Mouse (Mus musculus) erythroblast, adult 5-6 weeks (primary cell): ENCODE results near the gene Pqlc2. TPM values are rescaled to one million over a fixed set of nuclear protein-coding genes. Genes with fewer than 3 reads are reported as not detected.

Source experiments
- ATAC-seq: replicated peaks from 2 replicates; pipeline ENCODE4 v1.8.0; 2016; ENCODE audit warnings: moderate number of reproducible peaks, mild to moderate bottlenecking, moderate TSS enrichment, inconsistent platforms; ENCODE audit not compliant: poor library complexity, low FRiP score, severe bottlenecking
- total RNA-seq, 2 experiments: library from RNA; stranded (forward) in 1 of 2; stranded (reverse) in 1 of 2; fragments of 150-400 nt in 1 of 2; fragments of 200-764, 138-1000 nt in 1 of 2; gene quantifications; 2 replicates each; pipeline versions ENCODE4 v1.2.3 to v1.2.4; 2015 to 2017; ENCODE audit warnings: low replicate concordance in 2 of 2

Gene Pqlc2
- total RNA-seq (2015; ENCODE audit: low replicate concordance) (1.5 TPM in 1 of 2 replicates, not detected in the other), total RNA-seq (2017; ENCODE audit: low replicate concordance) (3.5 TPM in 1 of 2 replicates, not detected in the other)

DNA sequence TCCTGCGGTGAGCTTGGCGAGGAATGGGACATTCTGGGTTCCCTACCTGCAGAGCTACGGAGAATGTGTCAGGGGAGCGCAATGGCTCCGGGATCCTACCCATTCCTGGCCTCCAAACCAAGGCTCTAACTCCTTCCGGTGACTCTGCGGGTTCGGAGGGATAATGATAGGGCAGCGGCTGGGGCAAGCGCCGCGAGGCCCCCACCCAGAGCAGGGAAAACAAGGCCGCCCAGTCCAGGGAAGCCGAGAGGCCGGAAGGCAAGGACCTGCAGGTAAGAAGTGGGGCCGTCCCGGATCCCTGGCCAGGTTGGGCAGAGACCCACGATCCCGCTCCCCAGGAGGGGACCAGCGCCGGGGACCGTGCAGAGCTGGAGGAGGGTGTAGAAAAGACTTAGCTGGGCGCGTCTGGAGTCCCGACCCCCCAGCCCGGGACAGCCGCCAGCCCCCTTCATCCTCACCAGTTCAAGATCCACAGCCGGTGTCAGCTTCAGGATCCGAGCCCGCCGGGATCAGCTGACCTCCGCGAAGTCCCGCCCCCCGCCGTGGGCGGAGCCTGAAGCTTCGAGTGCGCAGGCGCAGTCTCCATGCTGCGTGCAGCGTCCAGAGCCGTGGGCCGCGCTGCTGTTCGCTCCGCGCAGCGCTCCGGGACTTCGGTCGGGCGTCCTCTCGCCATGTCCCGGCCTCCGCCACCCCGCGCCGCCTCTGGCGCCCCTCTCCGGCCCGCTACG, at the start of gene Pqlc2, which contains the start of gene Akr7a5:
TSS of gene Pqlc2 (minus strand) at position 538 of the 728 bp plus-strand sequence.
TSS of gene Akr7a5 (plus strand) at position 574 of the 728 bp plus-strand sequence.
- ATAC-seq, result peak; percentile 88

DNA sequence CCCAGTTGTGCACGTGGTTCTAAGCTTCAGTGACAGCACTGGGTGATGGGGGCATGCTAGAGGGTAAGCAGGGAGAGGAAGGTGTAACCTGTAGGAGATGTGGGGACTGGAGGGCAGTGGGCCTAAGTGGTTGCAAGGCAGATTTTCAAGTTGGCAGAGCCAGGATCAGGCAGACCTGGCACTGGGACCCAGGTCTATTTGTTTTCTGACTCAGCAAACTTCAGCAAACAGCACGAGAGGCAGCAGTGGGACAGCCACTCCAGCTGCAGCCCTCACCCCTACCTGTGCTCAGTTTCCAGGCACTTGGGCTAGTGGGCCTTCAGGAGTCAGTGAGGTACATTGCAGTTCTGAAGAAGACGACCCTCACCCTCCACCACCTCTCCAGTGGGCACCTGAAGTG, 46.7 kb upstream of the Pqlc2 start:
- no peak for ATAC-seq

DNA sequence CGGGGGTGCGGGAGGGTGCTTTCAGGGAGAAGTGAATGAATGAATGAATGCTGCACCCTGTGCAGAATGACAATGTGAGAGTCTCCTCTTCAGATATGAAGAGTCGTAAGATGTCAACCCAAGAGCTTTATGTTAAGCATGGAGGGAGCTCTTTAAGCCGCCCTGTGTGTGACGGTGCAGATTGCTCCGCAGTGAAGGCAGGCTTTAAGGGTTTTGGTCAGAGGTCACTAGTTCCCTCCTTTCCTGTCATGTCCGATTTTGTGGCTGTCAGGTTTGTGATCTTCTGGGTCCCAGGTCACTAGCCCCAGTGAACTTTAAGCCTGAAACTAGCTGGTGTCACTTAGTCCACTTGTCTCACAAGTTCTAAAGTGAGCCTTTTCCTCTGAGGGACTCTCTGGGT, 42.3 kb upstream of the Pqlc2 start:
- ATAC-seq, result peak; percentile 50

DNA sequence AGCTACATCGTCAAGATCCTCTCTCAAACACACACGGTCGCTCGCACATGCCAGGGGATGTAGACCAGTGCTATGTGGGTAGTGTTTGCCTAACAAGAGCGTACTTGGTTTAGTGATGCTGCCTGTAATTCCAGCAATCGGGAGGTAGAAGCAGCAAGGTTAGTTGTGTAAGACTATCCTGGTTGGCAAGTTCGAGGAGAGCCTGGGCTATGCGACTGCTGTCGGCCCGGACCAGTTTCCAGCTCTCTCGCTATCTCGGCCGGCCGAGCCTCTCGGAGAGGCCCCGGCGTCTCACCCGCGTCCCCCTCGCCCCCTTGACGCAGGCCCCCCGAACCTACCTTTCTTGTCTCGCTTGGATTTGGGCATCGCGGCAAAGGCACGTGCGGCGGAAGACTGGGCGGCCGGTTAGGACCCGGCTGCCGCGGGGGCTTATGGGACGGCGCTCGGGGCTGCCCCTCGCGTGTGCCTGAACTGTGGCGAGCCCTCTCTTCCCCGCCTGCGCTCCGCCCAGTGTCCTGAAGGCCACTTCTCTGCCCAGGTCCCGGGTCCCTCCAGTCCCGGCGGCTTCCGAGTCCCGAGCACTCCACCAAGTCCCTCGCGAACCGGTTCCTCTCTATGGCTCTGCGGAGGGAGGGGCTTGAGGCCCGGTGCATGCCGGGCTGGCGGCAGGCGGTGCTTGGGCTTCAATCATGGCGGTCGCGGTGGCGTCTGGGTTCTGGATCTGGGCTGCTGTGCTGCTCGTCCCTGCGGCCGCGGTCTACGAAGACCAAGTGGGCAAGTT, 41.6 kb upstream of the Pqlc2 start, which contains the start of the genes Mrto4, Emc1 and Ubr4:
TSS of gene Mrto4 (minus strand) at position 646 of the 781 bp plus-strand sequence.
TSS of gene Emc1 (plus strand) at position 657 of the 781 bp plus-strand sequence.
TSS of gene Ubr4 (plus strand) at position 679 of the 781 bp plus-strand sequence.
- ATAC-seq, result peak; percentile 97

DNA sequence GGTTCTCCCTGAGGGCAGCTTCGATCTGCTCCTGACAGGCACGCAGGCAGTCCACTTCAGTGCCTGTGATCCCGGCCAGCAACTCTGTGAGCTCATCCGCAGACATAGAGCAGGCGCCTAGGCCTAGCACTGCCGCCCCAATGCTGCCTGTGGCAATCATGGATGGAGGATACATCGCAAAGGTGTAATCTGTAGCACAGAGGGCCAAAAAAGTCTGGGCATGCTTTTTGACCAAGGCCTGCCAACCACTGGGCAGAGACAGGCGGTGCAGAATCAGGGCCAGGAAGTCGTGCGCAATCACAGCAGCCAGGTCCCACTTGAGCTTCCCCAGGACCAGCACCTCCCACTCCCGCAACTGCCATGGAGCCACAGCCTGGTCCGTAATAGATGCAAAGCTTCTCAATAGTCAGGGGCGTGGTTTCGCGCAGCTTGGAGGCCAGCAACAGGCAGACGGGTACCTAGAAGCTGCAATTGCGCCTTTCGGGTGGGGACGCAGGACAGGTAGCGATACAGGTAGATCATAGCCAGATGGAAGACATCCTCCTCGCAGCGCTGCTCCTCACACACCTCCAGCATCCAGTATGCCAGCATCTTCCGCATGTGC, 35.0 kb upstream of the Pqlc2 start:
- 0 out of 2 replicates have a peak, but pooled peaks have one; percentile 52 for ATAC-seq

DNA sequence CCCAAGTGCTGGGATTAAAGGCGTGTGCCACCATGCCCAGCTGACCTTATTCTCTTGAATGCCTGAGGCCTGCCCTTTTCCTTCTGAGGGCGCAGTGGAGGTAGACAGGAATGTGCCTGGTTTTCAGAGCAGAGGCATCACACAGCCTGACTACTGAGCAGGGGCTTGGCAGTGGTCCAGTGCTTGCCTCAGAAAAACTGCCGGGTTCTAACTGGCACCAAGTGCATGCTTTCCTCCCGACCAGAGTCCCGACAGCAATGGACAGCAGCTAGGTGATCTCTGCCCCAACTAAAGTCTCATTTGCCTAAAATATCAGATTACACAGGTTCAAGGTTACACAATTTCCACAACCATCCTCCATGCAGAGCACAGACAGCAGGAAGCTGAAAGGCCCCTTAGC, 33.2 kb upstream of the Pqlc2 start:
- no peak for ATAC-seq

DNA sequence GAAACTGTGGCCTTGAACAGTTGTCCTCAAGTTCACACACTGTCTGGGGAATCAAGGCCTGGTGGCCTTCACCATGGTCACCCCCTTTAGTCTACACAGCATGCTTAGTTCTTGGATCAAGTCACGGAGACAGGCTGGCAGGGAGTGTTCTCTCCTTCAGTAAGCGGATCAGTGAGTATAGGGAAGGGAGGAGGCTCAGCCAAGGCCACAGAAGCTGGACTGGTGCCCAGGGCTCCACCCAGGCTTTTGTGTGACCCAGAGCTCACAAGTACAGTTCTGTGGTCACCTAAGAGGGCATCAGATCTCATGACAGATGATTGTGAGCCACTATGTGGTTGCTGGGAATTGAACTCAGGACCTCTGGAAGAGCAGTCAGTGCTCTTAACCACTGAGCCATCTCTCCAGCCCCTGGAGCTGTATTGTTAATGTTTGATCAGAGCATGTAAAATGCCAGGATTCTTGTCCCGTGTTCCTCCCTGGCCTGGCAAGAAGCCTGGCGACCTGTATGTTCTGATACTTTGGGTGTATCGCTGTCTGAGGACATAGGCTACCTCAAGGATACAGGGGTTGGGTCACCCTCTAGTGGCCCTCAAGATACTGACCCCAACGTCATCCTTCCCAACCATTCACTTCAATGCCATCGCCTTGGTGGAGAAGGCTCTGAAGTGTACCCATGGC, 31.2 kb upstream of the Pqlc2 start:
- no peak for ATAC-seq

DNA sequence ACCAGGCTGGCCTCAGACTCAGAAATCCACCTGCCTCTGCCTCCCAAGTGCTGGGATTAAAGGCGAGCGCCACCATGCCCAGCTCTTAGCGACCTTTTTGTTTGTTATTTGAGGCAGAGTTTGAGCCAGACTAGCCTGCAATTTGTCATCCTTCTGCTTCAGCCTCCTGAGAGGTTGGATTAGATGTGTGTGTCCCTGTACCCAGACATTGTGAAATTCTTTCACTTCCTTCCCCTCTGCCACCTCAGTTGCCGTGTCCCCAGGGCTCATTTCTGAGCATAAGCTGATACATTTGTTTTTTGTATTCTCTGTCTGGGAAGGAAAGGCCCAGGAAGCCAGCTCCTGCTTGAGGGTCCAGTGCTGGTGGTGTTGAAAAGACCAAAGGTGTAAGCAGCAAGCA, 30.3 kb upstream of the Pqlc2 start:
- ATAC-seq, result no peak

DNA sequence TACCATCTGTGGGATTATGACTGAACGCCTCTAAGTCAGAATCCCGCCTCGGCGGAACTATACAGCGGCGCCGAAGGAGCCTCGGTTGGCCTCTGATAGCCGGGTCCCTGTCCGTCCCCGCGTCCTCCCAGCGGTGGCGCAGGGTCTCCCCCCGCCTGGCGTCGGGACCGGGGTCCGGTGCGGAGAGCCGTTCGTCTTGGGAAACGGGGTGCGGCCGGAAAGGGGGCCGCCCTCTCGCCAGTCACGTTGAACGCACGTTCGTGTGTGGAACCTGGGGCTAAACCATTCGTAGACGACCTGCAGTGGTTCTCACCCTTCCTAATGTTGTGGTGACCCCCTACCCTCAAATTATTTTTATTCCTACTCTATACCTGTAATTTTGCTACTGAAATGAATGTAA, 27.6 kb upstream of the Pqlc2 start:
- ATAC-seq, result no peak

DNA sequence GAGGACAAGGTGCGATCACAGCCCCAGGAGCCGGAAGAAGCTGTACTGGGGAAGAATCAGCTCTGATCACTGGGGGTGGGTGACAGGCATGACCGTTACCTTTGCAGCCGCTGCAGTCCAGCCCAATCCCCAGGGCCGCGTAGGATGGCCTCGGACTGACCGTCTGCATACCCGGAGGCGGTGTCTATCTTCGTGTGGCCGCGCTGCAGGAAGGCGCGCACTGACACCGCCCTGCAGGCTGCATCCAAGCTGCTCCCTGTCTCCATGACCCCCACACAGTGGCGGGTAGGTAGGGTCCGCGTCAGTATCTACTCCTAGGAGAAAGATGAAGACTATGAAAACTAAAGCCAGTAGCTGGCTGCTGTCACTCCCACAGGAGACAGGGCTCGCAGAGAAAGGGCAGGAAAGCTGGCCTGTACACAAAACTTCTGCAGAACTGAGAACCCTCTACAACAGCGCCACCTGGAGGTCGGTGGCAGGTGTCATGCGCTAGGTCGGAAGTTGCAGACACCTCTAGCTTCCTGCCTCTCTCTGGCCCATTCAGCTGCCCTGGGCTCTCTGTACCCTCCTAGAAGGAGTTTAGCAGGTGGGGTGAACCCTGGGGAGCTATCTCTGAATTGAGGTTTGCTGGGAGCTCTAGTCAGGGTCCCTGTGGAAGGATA, 26.4 kb upstream of the Pqlc2 start:
- peak; percentile 79 for ATAC-seq

DNA sequence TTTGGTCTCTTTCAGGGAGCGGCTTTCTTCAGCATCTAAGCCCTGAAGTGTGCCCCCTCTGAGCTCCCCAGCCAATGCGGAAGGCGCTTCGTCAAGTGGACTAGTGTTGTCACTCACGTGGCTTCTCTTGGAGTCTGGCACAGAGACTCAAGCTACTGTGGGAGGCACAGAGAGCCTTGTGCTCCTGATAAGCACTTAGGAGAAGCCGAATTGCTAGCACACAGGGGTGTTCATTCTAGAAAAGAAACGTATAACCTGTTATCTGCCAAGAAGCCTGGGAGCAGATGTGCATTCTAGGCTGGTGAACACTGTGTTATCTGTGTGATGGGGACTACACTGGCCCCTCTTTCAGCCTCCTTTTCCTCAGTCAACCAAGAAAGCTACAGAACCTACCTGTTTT, 25.0 kb upstream of the Pqlc2 start:
- ATAC-seq, result peak; percentile 68

DNA sequence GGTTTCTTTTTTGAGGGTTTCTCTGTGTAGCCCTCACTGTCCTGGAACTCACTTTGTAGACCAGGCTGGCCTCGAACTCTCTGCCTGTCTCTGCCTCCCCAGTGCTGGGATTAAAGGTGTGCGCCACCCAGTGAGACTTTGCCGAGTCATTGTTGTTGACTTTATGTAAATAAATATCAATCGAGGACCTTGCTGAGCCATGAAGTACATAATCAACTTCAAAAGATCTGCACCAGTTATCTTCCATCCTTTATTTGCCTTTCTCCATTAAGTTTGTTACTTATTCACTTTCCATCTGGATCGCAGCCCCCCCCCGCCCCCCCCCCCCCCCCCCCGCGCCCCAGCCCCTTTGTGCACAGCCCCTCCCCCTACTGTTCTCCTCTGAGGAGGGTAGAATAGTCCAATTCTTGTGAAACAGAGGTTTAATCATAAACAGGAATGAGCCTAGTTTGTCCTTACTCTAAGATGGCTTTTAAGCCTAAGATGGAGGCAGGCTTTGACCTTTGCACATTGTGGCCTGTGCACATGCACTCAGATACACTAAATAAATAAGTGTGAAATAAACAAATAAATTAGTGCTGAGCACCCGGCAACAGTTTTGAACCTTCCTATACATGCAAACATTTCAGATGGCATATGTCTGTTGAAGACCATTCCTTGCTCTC, 24.3 kb upstream of the Pqlc2 start:
- ATAC-seq, result no peak

DNA sequence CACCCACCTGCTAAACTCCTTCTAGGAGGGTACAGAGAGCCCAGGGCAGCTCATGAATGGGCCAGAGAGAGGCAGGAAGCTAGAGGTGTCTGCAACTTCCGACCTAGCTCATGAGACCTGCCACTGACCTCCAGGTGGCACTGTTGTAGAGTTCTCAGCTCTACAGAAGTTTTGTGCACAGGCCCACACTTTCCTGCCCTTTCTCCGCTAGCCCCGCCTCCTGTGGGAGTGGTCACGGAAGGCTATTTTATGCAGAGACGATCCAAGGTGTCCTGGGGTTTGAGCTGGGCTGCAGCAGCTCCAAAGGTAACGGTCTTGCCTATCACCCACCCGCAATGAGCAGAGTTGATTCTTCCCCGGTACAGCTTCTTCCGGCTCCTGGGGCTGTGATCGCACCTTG, 20.1 kb upstream of the Pqlc2 start:
- ATAC-seq, result peak; percentile 94

DNA sequence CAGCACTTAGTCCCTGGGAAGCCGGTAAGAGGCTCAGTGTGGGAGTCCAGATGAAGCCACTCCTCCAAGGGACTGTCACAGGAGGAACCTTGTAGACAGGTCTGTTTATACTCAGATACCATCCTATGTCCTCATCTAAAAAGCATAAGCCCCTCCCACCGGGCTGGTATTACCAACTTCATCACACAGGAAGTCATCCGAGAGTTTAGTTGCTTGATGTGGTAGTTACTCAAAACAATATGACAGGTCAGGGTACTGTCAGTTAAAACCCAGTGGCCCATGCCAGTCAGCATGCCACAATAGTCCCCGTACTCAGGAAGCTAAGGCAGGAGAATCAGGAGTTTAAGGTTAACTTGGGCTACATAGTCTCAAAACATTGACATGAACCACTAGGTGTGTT, 9.2 kb upstream of the Pqlc2 start:
- ATAC-seq, result no peak

DNA sequence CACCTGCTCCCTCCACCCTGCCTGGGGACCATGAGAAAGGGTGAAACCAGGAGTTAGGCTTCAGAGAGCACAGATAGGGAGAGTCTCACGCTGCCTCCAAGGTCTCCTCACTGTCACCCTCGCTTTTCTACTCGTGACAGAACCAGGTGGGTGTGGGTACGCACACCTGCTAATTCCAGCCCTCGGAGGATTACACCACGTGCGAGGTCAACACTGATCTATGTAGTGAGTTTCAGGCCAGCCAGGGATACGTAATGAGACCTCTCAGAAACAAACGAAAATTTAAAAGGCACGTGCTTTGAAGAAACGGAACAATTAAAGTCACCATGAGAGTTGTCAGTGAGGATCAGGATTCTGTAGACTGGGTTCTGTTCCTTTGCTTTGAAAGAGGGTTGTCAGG, 7.9 kb upstream of the Pqlc2 start:
- no peak for ATAC-seq

DNA sequence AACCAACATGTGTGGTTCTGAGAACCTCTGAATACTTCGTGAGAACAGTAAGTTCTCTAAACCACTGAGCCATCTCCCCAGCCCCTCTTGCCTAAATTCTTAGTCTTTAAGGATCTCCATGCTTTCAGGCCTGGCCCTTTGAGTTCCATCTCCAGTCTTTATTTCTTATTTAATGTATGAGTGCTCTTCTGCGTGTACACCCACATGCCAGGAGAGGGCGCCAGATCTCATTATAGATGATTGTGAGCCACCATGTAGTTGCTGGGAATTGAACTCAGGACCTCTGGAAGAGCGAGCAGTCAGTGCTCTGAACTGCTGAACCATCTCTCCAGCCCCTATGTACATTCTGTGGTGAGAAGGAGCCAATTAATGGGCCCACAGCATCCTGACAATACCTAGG, 2.1 kb upstream of the Pqlc2 start:
- no peak for ATAC-seq

DNA sequence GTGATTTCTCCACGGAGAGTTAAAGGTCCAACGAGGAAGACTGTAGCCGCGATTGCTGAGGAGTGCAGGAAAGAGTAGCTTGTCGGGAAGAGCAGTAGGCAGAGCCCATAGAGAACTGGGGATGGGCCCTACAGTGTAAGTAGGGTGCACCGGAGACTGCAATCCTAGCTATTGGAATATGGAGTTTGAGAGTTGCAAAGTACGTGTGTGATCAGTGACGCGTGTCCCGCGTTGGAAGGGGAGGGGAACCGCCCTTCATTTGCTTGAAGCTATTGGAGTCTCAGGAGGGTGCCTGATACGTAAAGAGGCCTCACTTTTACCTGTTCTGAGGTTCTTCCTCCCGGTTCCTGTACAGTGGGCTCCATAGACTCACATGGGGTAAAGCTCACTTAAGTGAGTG, 1.2 kb upstream of the Pqlc2 start:
- no peak for ATAC-seq

DNA sequence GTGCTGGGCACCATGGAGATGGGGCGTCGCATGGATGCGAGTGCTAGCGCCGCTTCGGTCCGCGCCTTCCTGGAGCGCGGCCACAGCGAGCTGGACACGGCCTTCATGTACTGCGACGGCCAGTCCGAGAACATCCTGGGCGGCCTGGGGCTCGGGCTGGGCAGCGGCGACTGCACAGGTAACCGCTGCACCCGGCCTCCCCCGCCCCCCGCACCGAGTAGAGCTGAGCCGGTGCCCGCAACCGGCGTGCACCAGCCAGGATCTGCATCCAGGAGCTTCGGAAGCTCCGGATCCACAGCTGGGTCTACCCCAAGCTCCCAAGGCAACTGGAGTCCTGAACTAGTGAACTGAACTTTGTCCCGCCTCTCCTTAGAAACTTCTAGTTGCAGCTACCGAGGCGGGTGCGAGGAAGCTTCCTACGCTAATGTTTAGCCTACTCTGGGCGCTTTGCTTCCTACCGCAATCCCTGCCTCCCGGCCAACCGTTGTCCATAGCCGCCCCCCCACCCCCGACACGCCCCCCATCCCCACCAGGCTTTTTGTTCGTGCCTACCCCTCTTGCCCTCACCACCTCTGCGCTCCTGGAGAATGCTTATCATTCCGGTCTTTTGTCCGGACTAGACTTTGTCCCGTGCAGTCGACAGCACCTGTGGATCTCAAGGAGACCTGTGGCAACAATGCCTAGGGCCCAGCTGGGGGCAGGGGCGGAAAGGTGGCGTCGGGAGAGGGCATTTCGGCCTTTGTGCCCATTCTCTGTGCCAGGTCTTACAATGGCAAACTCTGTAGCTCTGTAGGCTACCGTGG, 592 bp upstream of the Pqlc2 start:
- no peak for ATAC-seq
